Mouse (Mus musculus): Measurements from ENCODE around the gene Atf5. TPM values are rescaled to one million over a fixed set of nuclear protein-coding genes. Genes with fewer than 3 reads are reported as not detected.

The Atf5 gene
- 10 to 100 TPM; 23.3 to 25.5 TPM for total RNA-seq (2021)

- DNase-seq (ENCODE audit: low spot score in 2 of 2) = peak; percentile 47 to 49
- intact Hi-C loops (cut with DNase I) = no loop called here
Measured at GRCm38 (mm10) chr7:44816470-44817021, at the start of gene Atf5. TSS of gene Atf5 (minus strand) at chr7:44816658.

GRCm38 (mm10) chr7:44864595-44865542 is 48.4 kb upstream of the Atf5 start:
- no peak for DNase-seq (ENCODE audit: low spot score in 2 of 2)
- intact Hi-C loops (cut with DNase I) = no loop called here

GRCm38 (mm10) chr7:44863982-44864494 is 47.6 kb upstream of the Atf5 start:
- DNase-seq (ENCODE audit: low spot score in 2 of 2) = no peak
- intact Hi-C loops (cut with DNase I) = no loop called here

- intact Hi-C loops (cut with DNase I) = no loop called here
- no peak for DNase-seq (ENCODE audit: low spot score in 2 of 2)
Measured at GRCm38 (mm10) chr7:44863210-44863609, 46.8 kb upstream of the Atf5 start.

GRCm38 (mm10) chr7:44862434-44862833 is 46.0 kb upstream of the Atf5 start:
- intact Hi-C loops (cut with DNase I) = no loop called here
- DNase-seq (ENCODE audit: low spot score in 2 of 2) = no peak

GRCm38 (mm10) chr7:44861429-44861816 is 45.0 kb upstream of the Atf5 start:
- intact Hi-C loops (cut with DNase I) = no loop called here
- DNase-seq (ENCODE audit: low spot score in 2 of 2) = no peak

- peak in 1 of 2 experiments; percentile 57 for DNase-seq (ENCODE audit: low spot score in 2 of 2)
- intact Hi-C loops (cut with DNase I) = no loop called here
Measured at GRCm38 (mm10) chr7:44860576-44861428, 44.3 kb upstream of the Atf5 start.

- no peak for DNase-seq (ENCODE audit: low spot score in 2 of 2)
- intact Hi-C loops (cut with DNase I) = no loop called here
Measured at GRCm38 (mm10) chr7:44859896-44860295, 43.4 kb upstream of the Atf5 start.

GRCm38 (mm10) chr7:44857905-44858304 is 41.4 kb upstream of the Atf5 start:
- intact Hi-C loops (cut with DNase I) = loop anchor here (1.0 kb wide), 1 partner anchor 11 kb away; the partner anchor contains the start of gene Ptov1
- DNase-seq (ENCODE audit: low spot score in 2 of 2) = no peak

GRCm38 (mm10) chr7:44857042-44857552 is 40.6 kb upstream of the Atf5 start, which contains the start of gene Pnkp:
TSS of gene Pnkp (plus strand) at chr7:44857139.
- DNase-seq (ENCODE audit: low spot score in 2 of 2) = peak; percentile 92 to 97
- intact Hi-C loops (cut with DNase I) = loop anchor here (1.0 kb wide), 1 partner anchor 12 kb away; the partner anchor contains the start of gene Ptov1

- no peak for DNase-seq (ENCODE audit: low spot score in 2 of 2)
- intact Hi-C loops (cut with DNase I) = no loop called here
Measured at GRCm38 (mm10) chr7:44856265-44856916, 39.9 kb upstream of the Atf5 start.

GRCm38 (mm10) chr7:44855036-44855435 is 38.6 kb upstream of the Atf5 start:
- intact Hi-C loops (cut with DNase I) = no loop called here

GRCm38 (mm10) chr7:44854356-44855031 is 38.0 kb upstream of the Atf5 start:
- peak; percentile 70 to 75 for DNase-seq (ENCODE audit: low spot score in 2 of 2)
- intact Hi-C loops (cut with DNase I) = no loop called here

More at GRCm38 (mm10) chr7:44855036-44855435, 38.6 kb upstream of the Atf5 start:
- DNase-seq (ENCODE audit: low spot score in 2 of 2) = no peak

- DNase-seq (ENCODE audit: low spot score in 2 of 2) = no peak
- intact Hi-C loops (cut with DNase I) = no loop called here
Measured at GRCm38 (mm10) chr7:44853596-44854355, 37.3 kb upstream of the Atf5 start.

GRCm38 (mm10) chr7:44853065-44853464 is 36.6 kb upstream of the Atf5 start:
- intact Hi-C loops (cut with DNase I) = no loop called here
- DNase-seq (ENCODE audit: low spot score in 2 of 2) = no peak

GRCm38 (mm10) chr7:44852259-44853027 is 36.0 kb upstream of the Atf5 start:
- intact Hi-C loops (cut with DNase I) = no loop called here
- DNase-seq (ENCODE audit: low spot score in 2 of 2) = no peak
